Mouse (Mus musculus): ENCODE data around the gene Spp2.
"Not testable (repeated sequence)": the region's sequence is repeated elsewhere in the genome, so short reads cannot be mapped to it uniquely, and the experiment has no call there.

The Spp2 gene

DNA sequence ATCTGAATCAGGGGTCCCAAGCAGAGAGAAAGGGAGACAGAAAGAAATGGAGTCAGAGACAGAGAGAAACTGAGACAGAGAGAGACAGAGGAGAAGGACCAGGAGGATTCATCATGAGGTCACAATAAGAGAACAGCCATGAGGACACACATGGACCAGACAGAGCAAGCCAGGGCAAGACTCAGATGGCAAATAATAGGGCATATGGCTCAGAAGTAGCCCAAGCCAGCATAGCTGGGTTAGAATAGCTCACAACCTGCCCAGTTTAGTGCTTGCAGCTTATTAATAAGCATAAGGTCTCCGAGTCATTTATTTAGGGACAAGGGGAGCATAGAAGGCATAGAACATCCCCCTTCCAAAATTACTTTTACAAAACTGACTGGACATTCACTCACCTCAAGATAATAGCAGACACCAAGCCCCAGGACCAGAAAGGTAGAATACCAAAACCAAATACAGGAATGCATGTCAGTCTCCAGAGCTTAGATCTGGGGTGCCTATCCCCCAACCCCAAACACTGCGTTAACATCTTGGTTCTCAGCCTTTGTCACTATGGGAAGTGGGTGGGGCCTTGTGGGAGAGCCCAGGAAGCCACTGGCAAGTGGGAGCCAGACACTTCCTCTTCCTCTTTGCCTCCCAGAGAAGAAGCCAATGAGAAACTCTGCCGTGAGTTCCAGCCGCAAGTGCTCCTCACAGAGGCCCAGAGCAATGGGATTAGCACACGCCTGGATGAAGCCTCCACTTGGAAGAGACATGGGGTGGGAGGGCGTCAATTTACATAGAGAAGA is 26.5 kb downstream of the Spp2 start:
- no peak for DNase-seq (ENCODE audit: low spot score)

DNA sequence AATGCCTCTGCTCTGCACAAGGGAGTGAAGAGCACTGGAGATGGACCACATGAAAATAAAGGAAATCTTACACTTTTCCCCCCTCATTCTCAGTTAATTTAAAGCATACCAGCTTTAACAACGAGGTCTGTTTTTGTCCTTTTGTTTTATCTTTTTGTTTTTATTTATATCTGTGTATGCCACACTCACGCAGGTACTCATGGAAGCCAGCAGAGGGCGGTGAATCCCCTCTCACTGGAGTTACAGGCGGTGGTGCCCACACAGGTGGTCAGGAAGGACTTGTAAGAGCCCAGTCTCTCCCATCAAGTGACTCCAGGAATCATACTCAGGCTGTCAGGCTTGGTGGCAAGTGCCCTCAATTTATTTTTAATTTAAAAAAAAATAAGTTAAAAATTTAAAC is 27.3 kb downstream of the Spp2 start:
- no peak for DNase-seq (ENCODE audit: low spot score)

DNA sequence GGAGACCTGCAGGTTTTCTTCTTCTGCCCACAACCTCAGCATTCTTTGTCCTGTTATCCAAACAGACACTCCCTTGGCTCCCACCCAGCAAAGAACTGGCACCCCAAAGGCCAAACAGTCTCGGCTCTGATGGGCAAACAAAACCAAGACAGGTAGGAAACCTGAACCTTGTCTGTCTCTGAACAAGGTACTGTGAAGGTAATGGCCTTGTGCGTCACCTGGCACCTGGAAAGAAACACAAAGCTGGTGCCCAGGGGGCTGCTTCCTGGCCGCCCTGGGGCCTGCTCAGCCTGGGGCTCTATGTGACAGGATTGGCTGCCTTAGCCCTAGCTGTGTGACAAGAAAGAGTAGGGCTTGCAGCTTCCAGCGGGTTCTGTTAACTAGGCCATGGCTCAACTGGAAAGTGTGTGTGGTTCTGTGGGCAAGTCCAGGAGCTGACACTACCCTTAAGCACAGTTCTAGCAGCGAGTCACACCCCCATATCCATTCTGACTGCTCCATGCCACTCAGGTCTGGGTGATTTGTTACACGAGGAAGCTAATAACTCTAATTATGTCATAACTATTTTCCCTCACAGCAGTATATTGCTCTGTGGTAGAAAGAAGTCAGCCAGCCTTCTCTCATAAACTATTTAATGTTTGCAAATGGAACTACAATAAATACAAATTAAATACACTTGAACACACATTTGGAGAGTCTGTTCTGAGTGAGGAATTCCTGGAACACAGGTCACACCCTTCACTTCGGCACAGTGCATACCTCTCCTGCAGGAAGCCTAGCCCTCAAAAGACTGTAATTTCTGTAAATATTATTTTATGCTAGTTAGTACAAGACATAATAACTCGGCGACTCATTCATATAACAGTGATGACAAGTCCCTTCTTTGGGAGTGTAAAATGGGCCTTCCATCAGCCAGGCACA is 30.7 kb downstream of the Spp2 start:
- DNase-seq (ENCODE audit: low spot score), result no peak

DNA sequence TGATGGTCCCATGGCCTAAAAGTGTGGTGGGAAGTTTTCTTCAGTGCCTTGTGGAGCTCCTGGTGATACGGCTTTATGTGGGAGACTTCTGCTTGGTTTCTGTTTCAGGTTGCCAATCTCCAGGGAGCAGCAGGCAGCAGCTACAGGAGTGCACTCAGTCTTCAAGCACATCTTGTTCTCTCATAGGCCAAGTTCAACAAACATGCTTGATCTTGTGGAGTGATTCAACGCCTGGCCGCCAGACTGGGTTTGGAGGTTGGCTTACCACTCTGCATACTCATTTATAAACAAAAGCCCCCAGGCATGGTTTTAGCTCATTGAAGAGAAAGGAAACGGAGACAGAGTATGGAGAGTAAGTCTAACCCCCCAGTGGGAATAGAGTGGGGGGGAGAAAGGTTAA is 36.6 kb downstream of the Spp2 start:
- DNase-seq (ENCODE audit: low spot score), result no peak

DNA sequence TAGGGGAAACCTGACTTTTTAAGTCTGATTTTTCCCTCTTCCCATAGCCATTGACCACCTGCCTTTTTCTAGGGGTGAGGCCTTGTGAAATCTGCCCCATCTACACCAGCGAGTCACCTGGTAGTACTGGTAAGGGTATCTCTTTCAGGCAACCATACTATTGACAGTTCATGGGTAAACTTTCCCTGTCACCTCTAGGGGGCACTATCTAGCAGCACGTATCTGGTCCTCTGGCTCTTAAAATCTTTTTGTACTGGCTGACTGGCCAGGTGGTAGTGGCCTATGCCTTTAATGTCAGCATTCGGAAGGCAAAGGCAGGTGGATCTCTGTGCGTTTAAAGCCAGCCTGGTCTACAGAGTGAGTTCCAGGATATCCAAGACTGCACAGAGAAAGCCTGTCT is 38.6 kb downstream of the Spp2 start:
- DNase-seq (ENCODE audit: low spot score), result no peak

DNA sequence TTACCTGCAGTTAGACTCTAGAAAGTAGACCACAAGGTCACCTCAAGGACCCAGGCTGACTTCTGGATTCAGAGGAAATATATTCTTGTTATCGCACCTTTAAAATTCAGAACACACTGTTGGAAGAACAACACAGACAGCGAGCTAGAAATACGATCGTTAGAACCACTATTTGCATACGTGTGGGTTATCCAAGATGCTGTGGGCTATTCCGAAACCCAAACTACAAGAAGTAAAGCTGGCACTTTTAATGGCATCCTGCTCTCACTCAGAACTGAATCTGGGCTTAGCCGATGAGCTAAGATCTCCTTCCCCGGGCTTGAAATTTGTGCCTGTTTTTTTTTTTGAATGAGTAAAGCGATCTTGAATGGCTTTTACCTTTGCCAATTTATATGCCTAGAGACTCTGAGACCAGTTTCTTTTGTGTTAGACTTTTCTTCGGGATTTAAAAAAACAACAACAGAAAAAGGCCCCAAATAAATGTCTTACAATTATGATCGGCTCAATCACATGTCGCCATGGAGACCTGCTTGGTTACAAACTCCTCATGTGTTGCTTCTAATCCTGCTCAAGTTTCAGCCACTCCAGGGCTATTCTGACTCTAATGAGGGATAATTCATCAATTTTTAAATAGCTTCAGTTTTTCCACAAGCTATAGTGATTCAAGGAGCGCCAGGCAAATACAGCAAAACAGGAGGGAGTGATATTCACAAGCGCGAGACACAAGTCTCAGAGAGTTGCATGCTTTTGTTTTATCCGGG is 39.7 kb downstream of the Spp2 start:
- no peak for DNase-seq (ENCODE audit: low spot score)

DNA sequence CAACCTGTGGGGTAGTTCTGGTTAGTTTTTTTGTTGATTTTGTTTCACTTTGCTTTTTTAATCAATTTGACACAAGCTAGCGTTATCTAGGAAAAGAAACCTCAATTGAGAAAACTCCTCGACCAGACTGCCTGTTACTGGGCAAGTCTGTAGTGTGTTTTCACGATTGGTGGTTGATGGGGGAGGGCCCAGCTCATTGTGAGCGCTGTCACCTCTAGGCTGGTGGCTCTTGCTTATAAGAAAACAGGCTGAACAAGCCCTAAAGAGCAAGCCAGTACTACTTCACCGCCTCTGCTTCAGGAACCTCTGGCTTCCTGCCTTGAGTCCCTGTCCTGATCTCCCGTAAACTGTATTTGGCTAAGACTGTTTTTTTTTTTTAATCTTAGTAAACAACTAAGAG is 40.7 kb downstream of the Spp2 start:
- no peak for DNase-seq (ENCODE audit: low spot score)

DNA sequence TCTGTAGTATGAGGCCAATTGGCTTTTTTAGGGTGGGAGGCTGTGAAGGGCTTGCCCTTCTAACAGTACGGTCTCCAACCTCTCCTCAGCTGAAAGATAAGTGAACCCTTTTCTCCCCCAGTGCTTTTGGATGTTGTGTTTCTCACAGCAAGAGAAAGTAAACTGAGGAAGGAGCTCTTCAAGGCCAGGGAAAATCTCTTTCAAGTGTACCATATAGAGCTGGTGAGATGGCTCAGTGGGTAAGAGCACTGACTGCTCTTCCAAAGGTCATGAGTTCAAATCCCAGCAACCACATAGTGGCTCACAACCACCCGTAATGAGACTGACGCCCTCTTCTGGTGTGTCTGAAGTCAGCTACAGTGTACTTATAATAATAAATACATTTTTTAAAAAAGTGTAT is 41.3 kb downstream of the Spp2 start:
- DNase-seq (ENCODE audit: low spot score), result not testable (repeated sequence)

DNA sequence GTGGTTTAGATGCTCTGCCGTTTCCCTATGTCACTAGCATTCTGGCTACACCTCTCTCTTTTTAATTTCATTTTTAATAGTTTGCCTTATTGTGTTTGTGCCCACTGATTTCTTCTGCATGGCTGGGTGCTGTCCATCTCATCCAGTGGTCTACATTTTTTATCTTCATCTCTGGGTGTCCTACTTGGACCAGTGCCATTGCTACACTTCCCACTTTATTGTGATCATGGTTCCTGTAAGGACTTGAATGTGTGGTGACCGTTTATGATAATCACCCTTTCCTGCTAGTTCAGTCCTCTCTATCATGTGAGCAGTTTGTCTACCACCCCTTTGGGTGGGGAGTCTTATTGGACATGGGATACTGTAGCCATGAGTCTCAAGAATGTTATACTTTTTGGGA is 43.0 kb downstream of the Spp2 start:
- no peak for DNase-seq (ENCODE audit: low spot score)

DNA sequence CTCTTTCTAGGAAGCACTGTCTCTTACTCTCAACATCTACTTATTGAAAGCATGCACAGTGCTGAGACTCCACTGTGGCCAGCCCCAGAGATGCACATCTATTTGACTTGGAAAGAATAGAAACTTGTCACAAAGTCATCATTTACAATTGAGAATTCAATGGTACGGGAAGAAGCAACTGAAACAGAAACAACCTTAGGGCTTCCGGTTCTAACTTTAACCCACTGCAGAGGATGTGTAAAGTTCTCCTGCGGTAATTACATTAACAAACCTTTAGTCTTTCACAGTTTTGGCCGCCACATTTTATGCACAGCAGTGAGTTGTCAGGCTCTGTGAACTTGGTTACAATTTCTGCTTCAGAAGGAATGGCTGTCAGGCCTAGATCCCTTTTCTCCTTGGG is 43.9 kb downstream of the Spp2 start:
- no peak for DNase-seq (ENCODE audit: low spot score)

DNA sequence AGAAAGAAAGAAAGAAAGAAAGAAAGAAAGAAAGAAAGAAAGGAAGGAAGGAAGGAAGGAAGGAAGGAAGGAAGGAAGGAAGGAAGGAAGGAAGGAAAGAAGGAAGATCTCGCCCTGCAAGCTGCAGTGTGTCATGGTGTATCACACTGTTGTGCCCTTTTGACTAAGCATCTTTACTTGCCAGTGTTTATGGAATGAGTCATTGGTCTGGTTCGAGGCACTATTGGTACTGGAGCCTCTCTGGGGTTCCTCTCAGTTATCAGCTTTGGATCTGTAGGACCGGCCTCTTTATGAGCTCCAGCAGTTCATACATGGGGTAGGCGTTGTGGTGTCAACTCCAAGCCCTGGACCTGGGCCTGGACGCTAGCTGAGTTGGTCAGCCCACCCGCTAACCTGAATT is 45.4 kb downstream of the Spp2 start:
- DNase-seq (ENCODE audit: low spot score), result no peak

DNA sequence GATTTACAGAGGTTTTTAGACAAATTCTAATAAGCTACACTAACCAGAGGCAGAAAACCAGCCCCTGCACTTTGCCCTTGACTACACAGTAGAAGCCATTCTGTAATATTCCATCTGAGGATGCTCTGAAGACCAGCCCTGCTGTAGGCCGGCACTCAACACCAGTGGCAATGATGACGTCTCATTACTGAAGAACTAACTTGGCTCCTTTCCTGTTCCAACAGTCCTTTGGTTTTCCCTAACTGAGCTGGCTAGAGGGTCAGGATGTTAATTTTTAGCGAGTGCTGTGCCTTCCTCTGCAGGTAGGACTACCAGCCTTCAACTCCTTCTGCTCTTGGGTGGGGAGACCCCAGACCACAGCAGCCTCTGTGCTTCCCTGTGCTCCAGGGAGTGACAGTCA is 47.9 kb downstream of the Spp2 start:
- DNase-seq (ENCODE audit: low spot score), result no peak

DNA sequence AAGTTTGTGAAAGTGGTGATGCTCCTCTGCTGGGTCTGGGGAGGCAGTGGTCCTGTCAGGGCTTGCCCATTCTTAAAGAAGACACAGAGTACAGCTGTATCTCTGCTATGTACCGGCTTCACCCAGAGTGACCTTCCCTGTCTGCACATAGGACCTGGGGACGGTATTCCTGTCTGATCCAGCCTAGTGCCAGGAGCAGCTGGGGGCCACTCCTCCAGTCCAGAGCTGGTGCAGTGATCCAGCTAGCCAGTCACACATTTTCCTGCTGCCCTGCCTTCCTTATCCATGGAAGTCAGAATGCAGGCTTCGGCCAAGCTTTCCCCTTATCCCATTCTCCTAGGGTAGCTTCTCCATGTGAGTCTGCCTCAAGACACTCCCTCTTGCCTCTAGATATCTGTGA is 49.0 kb downstream of the Spp2 start:
- DNase-seq (ENCODE audit: low spot score), result no peak

DNA sequence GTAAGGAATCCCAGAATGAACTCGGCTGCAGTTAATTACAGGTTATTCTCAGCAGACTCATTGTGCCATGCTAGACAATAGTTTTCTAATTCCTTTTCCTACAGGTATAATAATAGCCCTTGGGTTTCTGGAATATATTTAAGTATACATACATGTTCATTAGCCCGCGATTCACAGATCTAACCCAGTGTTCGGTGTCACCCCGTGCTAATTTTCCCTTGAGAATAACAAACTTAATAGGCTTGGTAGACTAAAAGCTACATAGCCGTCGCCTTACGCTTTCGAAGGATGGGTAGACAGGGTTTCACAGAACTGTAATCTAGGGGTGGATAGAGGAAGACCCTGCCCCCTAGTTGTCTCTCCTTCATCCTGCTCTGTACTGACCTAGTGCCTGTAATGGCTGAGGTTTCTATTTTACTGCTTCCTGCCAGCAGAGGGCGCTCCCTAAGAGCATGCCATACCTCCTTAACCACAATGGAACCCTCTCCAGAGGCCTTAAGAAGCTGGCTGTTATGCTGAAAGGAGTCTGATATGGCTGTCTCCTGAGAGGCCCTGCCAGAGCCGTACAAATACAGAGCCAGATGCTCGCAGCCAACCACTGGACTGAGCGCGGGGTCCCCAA is 49.8 kb downstream of the Spp2 start:
- peak; percentile 20 for DNase-seq (ENCODE audit: low spot score)

DNA sequence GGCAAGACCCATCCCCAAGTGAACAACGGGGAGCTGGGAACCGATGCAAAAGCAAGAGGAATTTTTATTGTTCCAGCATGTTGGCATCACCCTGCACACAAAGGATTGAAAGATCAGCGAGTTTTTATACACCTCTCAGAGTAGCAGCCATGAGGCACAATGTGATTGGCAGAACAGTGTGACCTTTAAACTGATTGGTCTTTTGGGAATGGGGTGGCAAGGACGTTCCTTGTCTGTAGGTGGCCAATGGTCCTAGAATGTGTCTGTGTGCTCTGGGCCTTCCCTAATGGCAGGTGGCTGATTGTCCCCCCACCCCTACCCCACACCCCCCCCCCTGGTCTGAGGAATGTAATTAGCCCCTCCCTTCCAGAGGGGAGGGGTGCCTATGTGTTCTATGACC is 52.4 kb downstream of the Spp2 start:
- DNase-seq (ENCODE audit: low spot score), result no peak

DNA sequence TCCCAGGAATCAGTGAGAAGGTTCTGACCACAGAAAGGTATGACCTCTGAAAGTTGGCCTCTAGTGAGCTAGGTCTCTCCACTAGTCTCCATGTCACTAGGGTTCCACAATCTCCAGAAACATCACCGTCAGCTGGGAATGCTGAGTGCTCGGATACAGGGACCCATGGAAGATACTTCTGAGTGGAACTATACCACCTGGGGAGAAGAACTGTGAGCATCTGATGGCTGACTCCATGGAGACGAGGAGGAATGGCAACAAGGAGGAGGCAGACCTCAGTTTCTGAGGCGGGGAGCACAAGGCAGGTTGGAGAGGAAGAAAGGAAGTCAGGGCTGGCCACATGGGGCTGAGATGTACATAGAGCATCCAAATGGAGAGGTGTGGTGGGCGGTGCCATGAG is 52.9 kb downstream of the Spp2 start:
- no peak for DNase-seq (ENCODE audit: low spot score)

DNA sequence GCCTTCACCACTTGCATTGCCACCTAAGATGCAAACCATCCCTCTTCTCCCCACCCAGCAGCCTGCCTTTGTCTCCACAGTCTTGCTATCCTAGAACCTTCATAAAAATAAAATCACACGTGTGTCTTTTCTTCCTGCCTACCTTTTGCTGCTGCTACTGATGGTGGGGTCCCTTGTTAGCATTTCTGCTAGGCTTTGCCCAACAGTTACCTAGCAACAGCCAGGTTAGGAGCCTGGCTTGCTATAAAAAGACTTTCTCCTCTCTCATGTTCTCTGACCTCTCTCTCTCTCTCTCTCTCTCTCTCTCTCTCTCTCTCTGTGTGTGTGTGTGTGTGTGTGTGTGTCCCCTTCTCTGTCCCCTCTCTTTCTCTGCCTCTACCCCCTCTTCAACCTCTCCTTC is 54.3 kb downstream of the Spp2 start:
- DNase-seq (ENCODE audit: low spot score), result no peak

DNA sequence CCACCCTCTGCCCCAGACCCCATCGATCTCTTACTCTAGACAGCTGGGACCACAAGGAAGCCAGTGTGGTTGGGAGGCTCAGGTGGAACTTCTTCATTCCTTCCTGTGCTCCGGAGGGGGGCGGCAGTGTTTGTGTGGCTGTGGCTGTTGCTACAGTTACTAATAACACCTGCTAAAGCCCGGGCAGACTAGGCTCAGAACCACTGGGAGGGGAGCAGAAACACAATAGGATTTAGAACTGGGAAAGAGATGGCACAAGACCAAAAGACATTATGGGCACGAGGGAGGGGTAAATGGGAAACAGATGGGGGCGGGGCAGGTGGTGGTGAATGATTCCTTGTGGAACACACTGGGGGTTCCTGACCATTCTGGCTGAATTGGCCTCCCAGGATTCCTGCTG is 55.7 kb downstream of the Spp2 start:
- DNase-seq (ENCODE audit: low spot score), result no peak

DNA sequence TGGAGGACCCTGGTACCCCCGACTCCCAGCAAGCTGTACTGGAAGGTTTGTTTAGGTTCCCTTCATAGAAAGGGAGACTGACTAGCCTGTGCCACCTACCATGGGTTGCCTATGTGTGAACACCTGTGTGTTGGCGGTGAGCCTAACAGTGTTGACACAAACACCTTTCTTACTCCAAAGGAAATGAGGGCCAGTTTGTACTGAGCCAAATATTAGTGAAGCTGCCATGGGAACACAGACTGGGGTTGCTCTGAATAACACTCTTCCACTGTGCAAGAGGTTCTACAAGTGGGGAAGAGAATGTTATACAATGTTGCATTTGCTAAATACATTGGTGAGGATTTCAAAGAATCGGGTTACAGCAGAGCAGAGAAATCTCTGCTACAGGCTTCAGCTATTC is 56.5 kb downstream of the Spp2 start:
- DNase-seq (ENCODE audit: low spot score), result no peak

DNA sequence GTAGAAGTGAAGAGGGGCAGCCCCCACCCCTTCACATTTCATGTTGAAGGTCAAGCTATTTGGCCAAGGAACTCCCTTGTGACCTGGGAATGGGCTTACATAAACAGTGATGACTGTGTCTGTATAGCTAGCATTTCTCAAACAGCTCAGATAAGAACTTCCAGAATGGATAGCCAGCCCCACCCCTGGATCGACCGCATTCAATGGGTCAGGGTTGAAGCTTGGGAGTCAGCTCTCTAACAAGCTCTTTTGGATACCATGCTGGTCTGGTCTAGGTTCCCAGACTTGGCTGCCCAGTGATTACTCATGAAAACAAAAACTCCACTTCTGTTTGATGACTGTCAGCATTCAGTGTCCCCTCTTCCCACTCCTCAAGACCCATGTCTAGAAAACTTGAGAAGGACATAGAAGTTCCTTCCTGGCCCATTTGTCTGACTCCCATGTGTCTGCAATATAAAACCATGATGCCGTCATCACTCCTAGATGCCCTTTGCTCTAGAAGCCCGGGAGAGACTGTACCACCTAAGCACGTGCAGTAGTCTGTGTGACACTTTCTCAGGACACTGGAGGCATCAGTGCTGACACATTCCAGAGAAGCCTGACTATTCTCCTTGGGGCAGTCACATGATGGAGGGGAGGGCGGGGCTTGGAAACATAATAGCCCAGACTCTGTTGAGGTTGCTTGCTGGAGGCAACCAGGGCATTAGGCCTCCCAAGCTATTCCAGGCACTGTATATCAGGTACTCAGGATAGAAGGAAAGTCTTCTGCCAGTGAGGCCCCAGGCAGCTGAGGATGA is 57.5 kb downstream of the Spp2 start:
- DNase-seq (ENCODE audit: low spot score), result no peak

DNA sequence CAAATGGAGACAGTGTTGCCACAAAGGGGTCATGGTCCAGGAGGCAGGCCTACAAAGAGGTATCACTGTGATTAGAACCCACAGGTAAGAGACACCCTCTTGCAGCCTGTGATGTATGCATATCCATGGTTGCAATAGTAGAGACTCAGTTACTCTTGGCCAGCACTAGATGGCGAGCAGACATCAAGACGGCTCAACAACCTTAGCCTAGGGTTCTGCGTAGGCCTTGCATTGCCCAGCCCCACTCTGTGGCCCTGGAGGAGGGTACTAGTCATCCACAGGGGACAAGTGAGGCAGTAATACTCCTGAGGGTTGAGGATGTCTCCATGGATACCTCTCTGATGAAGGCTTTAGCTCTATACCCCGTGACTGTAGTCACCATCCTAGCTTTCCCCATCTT is 59.0 kb downstream of the Spp2 start:
- DNase-seq (ENCODE audit: low spot score), result no peak

Data from spleen, adult 12 weeks (tissue).